ENCODE assay signal across 9 mouse cellular contexts in genomic region chr16:32803252-32803853, GRCm38 (mm10). TPM values are rescaled to one million over a fixed set of nuclear protein-coding genes. Genes with fewer than 3 reads are reported as not detected.
DNase-seq lines count a peak whose midpoint lies in the region; ATAC-seq and TF ChIP-seq lines count a peak whose summit lies in the region.
"Had no signal": no experiment of that assay in that cellular context is flagged by ENCODE, and none has a peak within 500 bp of the region (broad histone marks: within the 10 kb centered on the region; RNA-seq: fewer than 3 reads in every experiment).

No protein-coding gene starts in this region.

- H3K4me2 ChIP-seq in heart, postnatal 0 days (ENCODE audit: low read depth, low read length), result no peak overlapping the region

- H3K4me1 ChIP-seq in heart, postnatal 0 days (ENCODE audit: control insufficient read depth, insufficient read depth), result peaks cover 10% of the 10 kb centered on the region; the same call in 1 of the 2 replicates

- H3K27ac ChIP-seq in heart, postnatal 0 days (ENCODE audit: low read depth), result 0 out of 2 replicates have a peak overlapping the region, but pooled peaks have one; percentile 36

- no peaks in the 10 kb centered on the region for H3K27me3 ChIP-seq in heart, postnatal 0 days (ENCODE audit: control insufficient read depth, insufficient read depth, low read length)

- DNase-seq in 416B (ENCODE audit: low read depth), result peak; percentile 96
- DNase-seq in Muller cell, postnatal 12 days (ENCODE audit: inconsistent ontology term), result peak; percentile 89
- DNase-seq in heart, postnatal 0 days (ENCODE audit: low spot score), result peak; percentile 64
- peak; percentile 52 to 71 for DNase-seq in layer of hippocampus, postnatal 14 days (ENCODE audit: low spot score in 2 of 2)
- peak; percentile 13 for DNase-seq in yolk sac, embryonic 10.5 days (ENCODE audit: low spot score)

- TF ChIP-seq CTCF in heart, postnatal 0 days (IDR thresholded peaks at IDR 0.05; ENCODE audit: low read depth), result no peak

- ATAC-seq in common myeloid progenitor, adult 5-6 weeks (replicated peaks; ENCODE audit: low read depth, poor library complexity, severe bottlenecking), result 0 out of 2 replicates have a peak, but pooled peaks have one; percentile 51
- ATAC-seq in heart, postnatal 0 days (ENCODE audit: insufficient read depth, low read depth), result peak; percentile 68
- ATAC-seq in megakaryocyte progenitor cell, adult 5-6 weeks (replicated peaks; ENCODE audit: poor library complexity), result peak; percentile 68

- TF ChIP-seq EP300 in heart, postnatal 0 days (IDR thresholded peaks at IDR 0.05; ENCODE audit: low read depth), result no peak

- 26% methylated on average over 6 of the region's 6 CpGs for WGBS in heart, postnatal 0 days

- H3K36me3 ChIP-seq in heart, postnatal 0 days (replicated peaks; ENCODE audit: control insufficient read depth, insufficient read depth, low read length), result no peaks in the 10 kb centered on the region

- no peaks in the 10 kb centered on the region for H3K9me3 ChIP-seq in heart, postnatal 0 days (replicated peaks; ENCODE audit: control insufficient read depth, low read length)

- no peak overlapping the region for H3K9ac ChIP-seq in heart, postnatal 0 days (replicated peaks; ENCODE audit: low read depth, low read length)

- no peak overlapping the region for H3K4me3 ChIP-seq in heart, postnatal 0 days (ENCODE audit: low read depth, low read length)
- H3K4me3 ChIP-seq: erythroblast, embryonic 14.5 days had no signal

RNA-seq across cellular contexts. Expression of gene Muc20, which starts 6.1 kb away (rescaled TPM):
- total RNA-seq in common myeloid progenitor, adult 5-6 weeks (2017), result not detected in 2 replicates
- 0.12 TPM in 1 of 2 replicates, not detected in the other for total RNA-seq in heart, postnatal 0 days (2014; rRNA removed; ENCODE audit: low replicate concordance)
- 0.18 TPM in 1 of 2 replicates, not detected in the other for polyA plus RNA-seq in heart, postnatal 0 days (2015; fragmentation: Nextera tagmentation; extraction: Ambion mirVana)
- not detected for total RNA-seq in layer of hippocampus, postnatal 14 days (2021)
- not detected in 2 replicates for total RNA-seq in megakaryocyte progenitor cell, adult 5-6 weeks (2015)
- not detected in 2 replicates for total RNA-seq in megakaryocyte progenitor cell, adult 5-6 weeks (2017)
- polyA plus RNA-seq: spleen, adult 2 months had no signal

RNA-seq across cellular contexts. Expression of gene Smbd1, which starts 6.9 kb away (rescaled TPM):
- not detected in 2 replicates for total RNA-seq in common myeloid progenitor, adult 5-6 weeks (2017)
- total RNA-seq in heart, postnatal 0 days (2014; rRNA removed; ENCODE audit: low replicate concordance), result not detected in 2 replicates
- polyA plus RNA-seq in heart, postnatal 0 days (2015; fragmentation: Nextera tagmentation; extraction: Ambion mirVana), result not detected in 2 replicates
- total RNA-seq in layer of hippocampus, postnatal 14 days (2021), result not detected
- total RNA-seq in megakaryocyte progenitor cell, adult 5-6 weeks (2015), result not detected in 2 replicates
- total RNA-seq in megakaryocyte progenitor cell, adult 5-6 weeks (2017), result not detected in 2 replicates
- polyA plus RNA-seq: erythroblast, embryonic 14.5 days; spleen, adult 2 months had no signal

Comparison
In these comparisons a context has a peak if more than half of its experiments do, and no peak if none do; other contexts are left out.
1. DNase-seq: peak in every context shown above with its lines; median percentile 96 in 416B; 89 in Muller cell, postnatal 12 days; 64 in heart, postnatal 0 days; 62 in layer of hippocampus, postnatal 14 days; 13 in yolk sac, embryonic 10.5 days.